Mouse (Mus musculus): ENCODE results near the gene Oprd1.

GRCm38 (mm10) chr4:132131790-132132189 is 12.5 kb downstream of the Oprd1 start:
- TF ChIP-seq CTCF (IDR thresholded peaks at IDR 0.05; ENCODE audit: low read depth), result no peak
- no peak for TF ChIP-seq EP300 (IDR thresholded peaks at IDR 0.05; ENCODE audit: low read depth)

All from liver, embryonic 14.5 days (tissue).